Mouse (Mus musculus): Measurements from ENCODE around the gene Ttc7b. TPM values are rescaled to one million over a fixed set of nuclear protein-coding genes. Genes with fewer than 3 reads are reported as not detected.

Ttc7b gene
- total RNA-seq, 2 experiments from 2014 or later: 87.5 to 91.4 TPM

- no peak for DNase-seq (ENCODE audit: low spot score in 2 of 2)
These were observed 177.1 kb downstream of the Ttc7b start for GRCm38 (mm10) chr12:100343554-100343953.

DNA sequence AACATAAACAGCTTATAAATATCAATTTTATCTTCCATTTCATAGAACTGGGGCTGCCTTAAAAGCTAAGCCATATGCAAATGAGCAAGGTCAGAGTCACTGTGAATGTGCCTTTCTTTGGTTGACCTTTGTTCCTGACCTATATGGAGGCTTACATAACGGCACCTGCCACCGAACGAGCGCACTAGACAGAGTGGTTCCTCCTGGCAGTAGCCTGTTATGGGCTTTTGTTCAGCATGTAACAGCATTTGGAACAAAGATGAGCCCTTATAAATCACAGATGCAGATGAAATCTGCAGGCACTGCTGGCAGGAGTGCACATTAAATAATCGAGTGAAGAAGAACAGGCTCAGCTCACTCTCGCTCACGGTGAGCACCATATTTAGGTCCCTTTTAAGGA lies 179.0 kb downstream of the Ttc7b start:
- no peak for DNase-seq (ENCODE audit: low spot score in 2 of 2)

GRCm38 (mm10) chr12:100340901-100341460 lies 179.6 kb downstream of the Ttc7b start:
- DNase-seq (ENCODE audit: low spot score in 2 of 2): no peak

DNA sequence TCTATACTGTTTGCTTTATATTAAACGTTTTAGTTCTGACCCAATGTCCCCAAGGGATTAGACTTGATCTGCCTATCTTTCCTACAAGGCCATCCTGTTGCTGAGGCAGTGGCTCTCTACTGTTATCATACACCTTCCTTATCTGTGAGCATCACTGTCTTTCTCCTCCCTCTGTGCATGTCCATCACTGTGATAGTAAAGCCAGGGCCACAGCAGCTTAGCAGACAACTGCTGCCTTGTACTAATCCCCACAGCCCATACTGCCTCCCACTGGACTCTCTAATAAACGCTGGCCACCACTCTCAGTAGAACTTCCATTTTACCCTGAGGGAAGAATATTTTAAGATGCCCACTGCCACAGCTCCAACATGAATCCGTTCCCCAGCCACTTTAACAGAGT lies 182.6 kb downstream of the Ttc7b start:
- DNase-seq (ENCODE audit: low spot score in 2 of 2): no peak

DNA sequence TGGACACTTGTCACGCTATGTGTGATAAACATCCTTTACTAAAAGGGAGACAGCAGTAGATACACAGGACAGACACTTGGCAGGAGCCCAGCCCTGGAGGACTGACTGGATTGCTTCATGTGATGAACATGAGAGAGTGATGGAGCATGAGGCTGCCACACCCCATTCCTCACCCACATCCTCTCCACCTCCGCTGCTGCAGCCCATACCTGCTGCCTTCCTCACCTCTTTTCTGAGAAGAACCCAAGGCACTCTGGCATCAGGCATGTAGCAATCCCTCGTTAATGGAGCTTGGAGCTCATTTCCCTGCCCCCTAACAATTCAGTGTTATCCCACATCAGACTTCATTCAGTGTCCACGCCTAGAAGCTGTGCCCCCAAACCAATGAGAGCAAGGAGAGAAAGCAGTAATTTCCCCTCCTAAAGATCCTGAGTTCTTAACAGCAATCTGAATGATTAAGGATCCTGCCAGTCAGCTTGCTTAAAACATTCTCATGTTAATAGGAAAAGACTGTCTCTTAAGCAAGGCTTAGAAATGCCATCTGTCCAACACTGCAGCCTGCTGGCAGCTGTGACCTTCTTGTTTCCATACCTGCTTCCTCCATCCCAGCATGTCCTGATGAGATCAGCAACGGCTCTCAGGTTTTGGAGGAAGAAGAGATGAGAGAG lies 183.1 kb downstream of the Ttc7b start:
- no peak for DNase-seq (ENCODE audit: low spot score in 2 of 2)

- no peak for DNase-seq (ENCODE audit: low spot score in 2 of 2)
These were observed 184.4 kb downstream of the Ttc7b start for GRCm38 (mm10) chr12:100336241-100336640.

DNA sequence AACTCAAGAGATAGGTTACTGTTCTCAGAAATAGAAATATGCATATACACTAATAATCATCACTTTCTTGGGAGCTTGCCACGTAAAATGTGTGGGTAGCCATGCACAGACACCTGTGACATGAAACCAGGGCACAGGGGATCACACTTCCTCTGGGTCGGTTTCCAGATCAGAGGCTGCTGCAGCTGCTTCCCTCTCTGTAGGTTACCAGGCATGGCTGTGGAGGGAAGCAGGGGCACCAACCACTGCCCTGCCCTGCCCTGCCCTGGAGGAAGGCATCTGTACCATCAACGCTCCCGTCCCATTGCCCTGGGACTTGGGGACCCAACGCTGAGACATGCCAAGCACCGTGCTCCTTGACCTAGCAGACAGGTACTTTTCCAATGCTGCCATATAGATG lies 188.8 kb downstream of the Ttc7b start:
- DNase-seq (ENCODE audit: low spot score in 2 of 2): no peak

DNA sequence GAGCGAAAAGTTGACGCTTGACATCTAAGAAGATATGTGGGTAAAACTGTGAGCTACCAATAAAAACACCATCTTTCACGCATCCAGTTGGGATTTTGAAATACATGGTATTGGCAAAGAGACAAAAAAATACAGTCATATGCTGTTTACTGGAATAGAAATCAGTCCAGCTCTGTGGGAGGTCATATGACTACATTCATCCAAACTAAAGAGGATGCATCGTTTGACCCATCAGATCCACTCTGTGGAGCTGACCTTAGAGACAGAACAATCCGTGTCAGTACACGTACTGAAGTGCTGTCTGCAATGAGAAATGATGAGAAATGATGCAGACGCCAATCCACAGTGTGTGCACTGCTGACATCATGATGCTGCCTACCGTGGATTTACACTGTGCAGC lies 190.4 kb downstream of the Ttc7b start:
- no peak for DNase-seq (ENCODE audit: low spot score in 2 of 2)

GRCm38 (mm10) chr12:100328998-100329397 lies 191.6 kb downstream of the Ttc7b start:
- DNase-seq (ENCODE audit: low spot score in 2 of 2): no peak

GRCm38 (mm10) chr12:100328557-100328956 lies 192.1 kb downstream of the Ttc7b start:
- DNase-seq (ENCODE audit: low spot score in 2 of 2): no peak

GRCm38 (mm10) chr12:100326732-100327131 lies 193.9 kb downstream of the Ttc7b start:
- DNase-seq (ENCODE audit: low spot score in 2 of 2): no peak

- DNase-seq (ENCODE audit: low spot score in 2 of 2): no peak
These were observed 195.0 kb downstream of the Ttc7b start for GRCm38 (mm10) chr12:100325618-100326017.

DNA sequence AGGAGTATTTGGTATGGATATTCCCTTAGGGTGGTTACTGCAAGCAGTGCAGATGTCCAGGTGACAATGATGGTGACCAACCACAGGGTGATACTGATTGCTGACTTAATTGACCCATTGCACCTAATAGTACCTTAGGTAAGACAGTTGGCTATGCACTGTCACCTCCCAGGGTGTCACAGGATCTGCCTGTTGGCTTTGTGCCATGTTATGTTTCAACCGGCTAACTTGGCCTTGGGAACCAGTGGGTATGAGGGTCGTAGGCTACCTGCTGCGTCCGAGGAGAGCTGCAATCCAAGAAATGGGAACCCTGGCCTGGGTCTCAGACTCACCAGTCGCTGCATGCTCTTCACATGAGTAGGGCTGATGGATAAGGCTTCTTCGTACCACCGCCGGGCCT lies 195.4 kb downstream of the Ttc7b start:
- no peak for DNase-seq (ENCODE audit: low spot score in 2 of 2)

- no peak for DNase-seq (ENCODE audit: low spot score in 2 of 2)
These were observed 197.0 kb downstream of the Ttc7b start for GRCm38 (mm10) chr12:100323641-100324040.

DNA sequence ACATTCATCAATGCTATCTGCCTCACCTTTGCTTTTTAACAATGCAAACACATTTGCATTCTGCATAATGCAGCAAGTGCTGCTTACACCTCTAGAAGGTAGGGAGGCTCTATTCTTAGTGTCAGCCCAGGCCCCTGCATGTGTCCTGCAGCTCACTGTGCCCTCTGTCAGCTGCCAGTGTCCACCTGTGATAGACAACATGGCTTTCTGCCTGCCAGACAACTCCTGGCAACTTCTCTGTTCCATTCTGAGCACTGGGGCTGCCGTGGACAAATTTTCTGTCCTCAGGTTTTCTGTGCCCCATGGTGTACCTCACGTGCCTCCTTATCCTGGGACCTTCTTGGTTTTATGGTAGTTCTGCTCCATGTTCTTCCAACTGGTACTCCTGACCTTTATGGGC lies 198.4 kb downstream of the Ttc7b start:
- no peak for DNase-seq (ENCODE audit: low spot score in 2 of 2)

DNA sequence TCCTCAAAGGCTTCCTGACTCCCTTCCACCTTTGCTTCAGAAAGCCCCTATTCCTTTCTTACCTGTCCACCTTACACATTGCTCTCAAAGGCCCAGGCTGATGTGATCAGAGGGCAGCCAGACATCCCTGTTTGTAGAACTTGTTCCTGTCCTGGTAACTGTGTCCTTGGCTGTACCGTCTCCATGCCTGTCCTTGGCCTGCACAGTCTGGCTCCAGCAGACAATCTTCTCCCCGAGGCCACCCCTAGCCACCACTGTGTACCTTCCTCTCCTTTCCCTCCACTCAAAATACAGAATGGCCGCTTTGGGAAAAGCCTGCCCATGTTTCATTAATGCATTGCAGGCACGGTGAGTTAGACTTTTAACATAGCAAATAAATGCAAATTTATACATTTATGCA lies 199.1 kb downstream of the Ttc7b start:
- no peak for DNase-seq (ENCODE audit: low spot score in 2 of 2)

DNA sequence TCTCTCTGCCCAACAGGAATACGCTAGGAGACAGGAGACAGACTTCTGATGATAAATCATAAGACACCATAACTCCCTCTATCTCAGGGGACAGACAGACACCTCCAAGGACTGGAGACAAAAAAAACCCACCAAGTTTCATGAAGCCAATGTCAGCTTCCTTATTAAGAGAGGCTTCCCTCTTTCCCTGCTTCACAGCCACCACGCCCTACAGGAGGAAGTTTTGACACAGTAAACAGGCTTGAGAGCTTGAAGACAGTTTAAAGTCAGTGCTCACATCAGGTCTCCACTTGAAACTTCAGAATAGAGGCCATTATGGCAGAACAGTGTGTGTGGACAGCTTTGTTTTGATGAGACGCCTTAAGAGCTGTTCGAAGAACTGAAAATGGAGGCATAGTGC lies 200.9 kb downstream of the Ttc7b start:
- DNase-seq (ENCODE audit: low spot score in 2 of 2): no peak

DNA sequence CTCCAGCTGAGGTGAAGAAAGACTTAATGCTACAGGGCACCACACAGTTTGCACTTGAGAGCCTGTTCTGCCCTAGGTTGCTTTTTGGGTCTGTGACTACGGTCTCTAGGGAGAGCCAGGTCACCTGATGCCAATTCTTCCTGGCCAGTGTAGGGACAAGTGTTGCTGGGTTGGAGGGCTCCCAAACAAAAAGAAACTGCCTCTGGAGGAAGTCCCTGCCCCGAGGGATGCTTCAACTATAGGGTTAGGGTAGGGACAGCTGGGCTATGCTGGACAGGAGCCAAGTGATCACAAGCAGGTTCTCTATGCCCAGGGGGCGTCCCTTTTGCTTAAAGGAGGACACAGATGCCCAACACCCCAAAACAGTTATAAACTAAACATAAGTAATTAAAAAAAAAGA lies 202.7 kb downstream of the Ttc7b start:
- DNase-seq (ENCODE audit: low spot score in 2 of 2): no peak

DNA sequence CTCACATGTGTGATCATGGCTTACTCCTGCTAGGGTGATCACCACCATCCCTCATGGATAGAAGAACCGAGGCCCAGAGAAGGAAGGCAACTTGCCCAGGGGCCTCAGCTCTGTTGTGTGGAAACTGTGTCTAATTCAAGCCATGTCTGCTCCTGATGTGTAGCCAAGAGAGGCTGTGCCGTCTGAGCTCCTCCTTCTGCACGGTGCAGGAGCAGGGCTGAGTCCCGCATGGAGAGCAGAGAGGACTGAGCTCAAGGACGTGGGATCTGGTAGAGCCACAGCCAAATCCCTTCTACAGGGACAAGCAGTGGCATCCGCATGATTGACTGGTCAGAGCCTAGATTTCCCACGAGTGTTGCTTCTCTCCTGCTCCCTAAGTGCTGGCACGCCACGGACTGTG lies 204.5 kb downstream of the Ttc7b start:
- DNase-seq (ENCODE audit: low spot score in 2 of 2): no peak

GRCm38 (mm10) chr12:100315119-100315885 lies 205.3 kb downstream of the Ttc7b start:
- no peak for DNase-seq (ENCODE audit: low spot score in 2 of 2)

- no peak for DNase-seq (ENCODE audit: low spot score in 2 of 2)
These were observed 206.7 kb downstream of the Ttc7b start for GRCm38 (mm10) chr12:100313785-100314375.

- DNase-seq (ENCODE audit: low spot score in 2 of 2): no peak
These were observed 207.4 kb downstream of the Ttc7b start for GRCm38 (mm10) chr12:100313209-100313608.

Measured in adrenal gland, adult 18-20 months (tissue).